Mouse (Mus musculus) intestine, embryonic 14.5 days (tissue): ENCODE results near the gene Rassf4. TPM values are rescaled to one million over a fixed set of nuclear protein-coding genes. Genes with fewer than 3 reads are reported as not detected.

ENCODE experiments used
- ATAC-seq: fragments of 200-750 bp; cut with Nextera tagmentation; replicated peaks from 2 replicates; pipeline ENCODE4 v1.8.0; 2017; ENCODE audit warnings: low read depth, moderate number of reproducible peaks, moderate TSS enrichment, moderate library complexity; ENCODE audit not compliant: low FRiP score, low TSS enrichment
- DNase-seq: peaks from one replicate; pipeline ENCODE4 v3.0.0-alpha.2; 2018; ENCODE audit warnings: low spot score
- H3K27ac ChIP-seq: fragments of 300-500 bp; sonication (generic); 2 replicates; pipeline ENCODE4 v1.5.1; 2014; ENCODE audit warnings: low read depth, mild to moderate bottlenecking, control low read depth
- H3K27me3 ChIP-seq: fragments of 300-500 bp; sonication (generic); replicated peaks from 2 replicates; pipeline ENCODE4 v1.6.1; 2014; ENCODE audit warnings: low read length, control low read depth; ENCODE audit not compliant: control insufficient read depth, insufficient read depth
- H3K36me3 ChIP-seq: fragments of 300-500 bp; sonication (generic); 2 replicates; pipeline ENCODE4 v1.6.1; 2014; ENCODE audit warnings: low read length, control low read depth; ENCODE audit not compliant: control insufficient read depth, insufficient read depth
- H3K4me1 ChIP-seq: fragments of 300-500 bp; sonication (generic); replicated peaks from 2 replicates; pipeline ENCODE4 v1.6.1; 2014; ENCODE audit warnings: low read length, control low read depth, mixed read lengths; ENCODE audit not compliant: control insufficient read depth, insufficient read depth
- H3K4me2 ChIP-seq: fragments of 300-500 bp; sonication (generic); 2 replicates; pipeline ENCODE4 v1.6.1; 2014; ENCODE audit warnings: low read length
- H3K4me3 ChIP-seq: fragments of 300-500 bp; sonication (generic); 2 replicates; pipeline ENCODE4 v1.5.1; 2014; ENCODE audit warnings: low read depth, low read length, control low read depth, mixed read lengths
- H3K9ac ChIP-seq: fragments of 300-500 bp; sonication (generic); 2 replicates; pipeline ENCODE4 v1.6.1; 2014; ENCODE audit warnings: mild to moderate bottlenecking, low read length
- H3K9me3 ChIP-seq: fragments of 300-500 bp; sonication (generic); 2 replicates; pipeline ENCODE4 v1.6.1; 2016; ENCODE audit warnings: low read length, control low read depth; ENCODE audit not compliant: control insufficient read depth
- WGBS: fragments of 180-500 bp; shearing (Covaris S2); extraction: QIAGEN DNeasy Blood & Tissue Kit; methylation state at CpG from one replicate; pipeline ENCODE4 v1.1.7; 2014; 5-methylcytosine and 5-hydroxymethylcytosine counted together
- polyA plus RNA-seq: library from polyadenylated mRNA; unstranded; fragments of >200 nt; fragmentation: Nextera tagmentation; extraction: Ambion mirVana; gene quantifications from 2 replicates; pipeline ENCODE4 v1.2.1, GENCODE M21; 2014

Gene Rassf4
- polyA plus RNA-seq, 1 experiment from 2014 or later: 12.6 TPM

DNA sequence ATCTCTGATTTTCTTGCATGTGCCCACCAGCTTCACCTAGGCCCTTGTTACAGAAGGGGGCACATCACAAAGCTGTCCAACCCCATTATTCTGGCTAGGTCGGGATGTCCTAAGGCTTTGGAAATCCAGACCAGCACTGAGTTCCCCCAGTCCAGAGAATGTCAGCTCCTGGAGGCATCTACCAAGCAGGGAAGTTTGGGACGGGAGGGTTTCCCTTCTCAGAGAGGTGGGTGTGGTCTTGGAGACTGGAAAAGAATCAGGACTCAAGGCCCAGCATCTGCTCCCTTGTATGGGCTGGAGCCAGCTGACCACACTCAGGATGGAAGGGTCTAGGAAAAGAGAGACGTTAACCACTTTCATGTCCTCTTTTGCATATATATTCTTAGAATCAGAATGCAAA lies 20.6 kb downstream of the Rassf4 start:
- ATAC-seq: no peak
- H3K27me3 ChIP-seq: no peaks in the 10 kb centered on the region
- H3K36me3 ChIP-seq: no peaks in the 10 kb centered on the region
- no peak overlapping the region for H3K4me3 ChIP-seq
- WGBS: 73% methylated on average over 3 of the region's 3 CpGs
- H3K27ac ChIP-seq: no peak overlapping the region
- no peak for DNase-seq
- no peak overlapping the region for H3K4me2 ChIP-seq
- no peak overlapping the region for H3K9ac ChIP-seq
- H3K4me1 ChIP-seq: no peaks in the 10 kb centered on the region; the same call in 1 of the 2 replicates
- no peaks in the 10 kb centered on the region for H3K9me3 ChIP-seq

DNA sequence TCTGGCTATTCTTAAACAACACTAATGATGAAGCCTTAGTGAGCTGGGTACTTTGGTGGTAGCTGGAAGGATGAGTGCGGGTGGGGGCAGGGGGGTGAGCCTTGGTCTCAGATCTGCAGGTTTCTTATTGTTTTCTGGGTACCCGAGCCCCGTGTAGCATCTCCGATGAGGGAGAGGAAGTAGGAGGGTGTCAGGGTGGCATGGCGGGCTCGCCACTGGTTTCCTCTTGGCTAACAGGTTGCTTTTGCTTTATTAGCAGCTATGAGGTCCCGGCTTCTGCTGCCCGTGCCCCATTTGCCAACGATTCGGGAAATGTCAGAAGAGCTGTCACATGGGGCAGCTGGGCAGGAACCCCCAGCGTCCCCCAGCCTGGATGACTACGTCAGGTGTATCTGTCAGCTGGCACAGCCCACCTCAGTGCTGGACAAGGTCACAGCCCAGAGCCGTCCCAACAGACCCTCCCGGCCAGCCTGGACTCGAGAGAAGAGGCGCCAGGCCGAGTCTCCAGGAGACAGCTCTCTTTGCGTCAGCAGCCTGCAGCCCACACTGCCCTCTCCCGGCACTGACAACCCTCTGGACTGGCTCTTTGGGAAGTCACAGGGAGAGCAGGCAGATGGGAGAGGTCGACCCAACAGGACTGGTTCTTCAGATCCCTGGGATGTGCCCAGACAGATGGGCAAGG lies 22.2 kb downstream of the Rassf4 start:
- no peak overlapping the region for H3K9ac ChIP-seq

DNA sequence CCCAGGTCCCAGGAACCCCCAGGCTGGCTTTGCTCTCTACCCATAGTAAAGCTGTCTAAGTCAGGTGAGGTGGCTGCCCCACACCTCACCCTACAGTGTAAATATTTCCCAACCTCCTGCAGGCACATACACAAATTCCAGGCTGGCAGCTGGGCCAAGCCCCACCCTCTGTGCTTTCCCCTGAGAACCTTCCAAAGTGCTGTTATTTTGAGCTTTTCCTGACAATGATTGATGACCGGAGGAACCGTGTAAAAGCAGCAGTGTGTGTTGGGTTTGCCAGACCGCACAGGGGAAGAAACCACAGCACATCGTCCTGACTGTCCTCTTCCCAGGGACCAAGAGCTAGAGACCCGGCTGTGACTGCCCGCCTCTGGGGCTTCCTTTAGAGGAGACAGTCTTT lies 23.3 kb downstream of the Rassf4 start, which contains the start of gene Depp1:
Gene Depp1 (plus strand): TSS at position 204 of the 400 bp plus-strand sequence.
- H3K4me2 ChIP-seq: peak within 1 kb of the TSS; percentile 31
- H3K36me3 ChIP-seq: no peaks in the 10 kb centered on the region; the same call in 1 of the 2 replicates
- no peaks in the 10 kb centered on the region; the same call in 1 of the 2 replicates for H3K4me1 ChIP-seq
- H3K27me3 ChIP-seq: no peaks in the 10 kb centered on the region
- no peak within 1 kb of the TSS for H3K27ac ChIP-seq
- WGBS: 11% methylated on average over 6 of the region's 6 CpGs
- 0 out of 2 replicates have a peak within 1 kb of the TSS, but pooled peaks have one; percentile 5 for H3K4me3 ChIP-seq
- ATAC-seq (peak; percentile 45), DNase-seq (no peak)
- H3K9me3 ChIP-seq: no peaks in the 10 kb centered on the region
- no peak within 1 kb of the TSS for H3K9ac ChIP-seq

More for the DNA sequence above, 22.2 kb downstream of the Rassf4 start:
- 63% methylated on average over 20 of the region's 20 CpGs for WGBS
- Histone ChIP-seq H3K27me3 (no peaks in the 10 kb centered on the region), H3K9me3 (no peaks in the 10 kb centered on the region), H3K4me3 (0 out of 2 replicates have a peak overlapping the region, but pooled peaks have one; percentile 5), H3K27ac (no peak overlapping the region), H3K4me1 (no peaks in the 10 kb centered on the region; the same call in 1 of the 2 replicates), H3K4me2 (peak overlapping the region; percentile 18), H3K36me3 (no peaks in the 10 kb centered on the region)
- DNase-seq: no peak
- ATAC-seq: no peak

DNA sequence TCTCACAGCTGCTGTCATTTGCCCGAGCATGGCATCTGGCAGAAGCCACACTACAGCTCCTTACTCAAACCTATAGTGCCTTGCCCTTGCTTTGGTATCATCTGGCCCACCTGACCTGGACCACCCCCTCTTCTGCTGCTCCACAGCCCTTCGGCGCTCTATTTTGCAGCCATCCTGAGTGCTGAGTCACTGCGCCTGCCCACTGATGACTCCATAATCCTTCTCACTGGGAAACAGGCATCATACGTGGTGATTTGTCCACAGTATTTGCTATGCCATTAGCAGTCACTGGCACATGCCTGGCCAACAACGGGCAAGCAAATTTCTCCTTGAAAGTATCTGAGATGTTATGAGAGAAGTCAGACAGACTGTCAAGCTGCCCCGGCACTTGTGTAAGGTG lies 23.9 kb downstream of the Rassf4 start:
- no peak overlapping the region for H3K9ac ChIP-seq
- H3K4me1 ChIP-seq: no peaks in the 10 kb centered on the region; the same call in 1 of the 2 replicates
- 77% methylated on average over 7 of the region's 7 CpGs for WGBS
- DNase-seq (no peak), ATAC-seq (no peak)
- H3K9me3 ChIP-seq: no peaks in the 10 kb centered on the region
- no peak overlapping the region for H3K4me3 ChIP-seq
- no peaks in the 10 kb centered on the region; the same call in 1 of the 2 replicates for H3K36me3 ChIP-seq
- no peaks in the 10 kb centered on the region for H3K27me3 ChIP-seq
- no peak overlapping the region for H3K4me2 ChIP-seq
- no peak overlapping the region for H3K27ac ChIP-seq

DNA sequence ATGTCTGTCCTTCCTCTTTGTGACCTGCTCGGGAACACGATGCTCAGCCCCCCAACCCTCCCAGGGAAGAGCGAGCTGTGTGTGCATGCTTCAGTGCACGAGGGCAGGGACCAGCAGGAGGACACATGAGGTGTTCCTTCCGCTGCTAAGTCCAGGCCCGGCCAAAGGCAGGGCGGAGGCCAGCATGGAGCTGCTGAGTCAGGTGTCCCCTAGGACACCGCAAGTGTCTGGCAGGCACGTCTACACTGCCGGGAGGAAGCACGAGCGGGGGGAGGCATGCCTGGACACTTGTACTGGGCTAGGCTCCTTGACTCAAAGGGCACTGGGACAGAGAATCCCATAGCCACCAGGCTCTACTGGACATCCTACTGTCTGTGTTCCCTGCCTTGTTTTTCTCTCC lies 26.0 kb downstream of the Rassf4 start:
- no peak overlapping the region for H3K4me2 ChIP-seq
- H3K4me1 ChIP-seq: no peaks in the 10 kb centered on the region; the same call in 1 of the 2 replicates
- no peak overlapping the region for H3K9ac ChIP-seq
- no peaks in the 10 kb centered on the region for H3K27me3 ChIP-seq
- no peak overlapping the region for H3K27ac ChIP-seq
- no peak for DNase-seq
- no peak for ATAC-seq
- no peaks in the 10 kb centered on the region for H3K9me3 ChIP-seq
- H3K36me3 ChIP-seq: no peaks in the 10 kb centered on the region; the same call in 1 of the 2 replicates
- WGBS: 84% methylated on average over 12 of the region's 12 CpGs
- no peak overlapping the region for H3K4me3 ChIP-seq

DNA sequence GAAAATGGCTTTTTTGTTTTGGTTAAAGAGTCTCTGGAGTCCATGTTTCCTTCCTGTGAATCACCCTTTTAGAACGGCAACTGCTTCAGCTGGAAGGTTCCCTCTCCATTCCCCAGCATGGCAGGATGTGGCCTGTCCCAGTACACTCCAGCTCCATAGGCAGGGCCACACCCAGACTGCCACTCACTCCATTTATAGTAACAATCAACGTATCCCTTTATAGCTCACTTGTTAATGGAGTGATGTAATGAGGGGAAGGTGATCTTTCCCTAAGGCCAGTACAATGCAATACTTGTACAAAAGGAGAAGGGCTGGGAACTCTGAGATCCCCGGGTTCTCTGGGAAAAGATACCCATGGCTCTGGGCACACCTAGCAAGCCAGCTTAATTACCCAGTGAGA lies 29.4 kb downstream of the Rassf4 start:
- 61% methylated on average over 3 of the region's 3 CpGs for WGBS
- Histone ChIP-seq H3K36me3 (no peaks in the 10 kb centered on the region; the same call in 1 of the 2 replicates), H3K9ac (no peak overlapping the region), H3K27ac (no peak overlapping the region), H3K4me1 (no peaks in the 10 kb centered on the region), H3K9me3 (no peaks in the 10 kb centered on the region), H3K27me3 (no peaks in the 10 kb centered on the region), H3K4me3 (no peak overlapping the region), H3K4me2 (no peak overlapping the region)
- no peak for DNase-seq
- no peak for ATAC-seq

DNA sequence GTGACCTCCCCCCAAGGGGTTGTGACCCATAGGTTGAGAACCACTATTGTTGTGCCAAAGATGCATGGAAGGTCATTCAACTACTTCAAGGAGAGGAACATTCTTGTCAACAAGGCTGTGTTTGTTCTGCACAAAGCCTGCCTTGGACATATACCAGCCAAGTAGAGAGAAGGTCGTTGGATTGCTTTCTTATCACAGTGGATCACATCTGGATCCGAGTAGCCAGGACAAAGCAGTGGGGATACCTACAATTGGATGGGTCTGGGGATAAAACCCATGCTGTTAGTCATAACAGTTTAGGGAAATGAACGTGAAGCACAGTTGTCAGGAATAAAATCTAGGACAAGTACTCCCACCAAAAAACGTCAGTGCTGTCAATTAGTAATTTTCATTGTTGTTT lies 29.9 kb downstream of the Rassf4 start:
- H3K4me3 ChIP-seq: no peak overlapping the region
- no peak overlapping the region for H3K9ac ChIP-seq
- DNase-seq: no peak
- ATAC-seq: no peak
- WGBS: 64% methylated on average over 4 of the region's 4 CpGs
- no peaks in the 10 kb centered on the region; the same call in 1 of the 2 replicates for H3K36me3 ChIP-seq
- H3K27ac ChIP-seq: no peak overlapping the region
- H3K4me1 ChIP-seq: no peaks in the 10 kb centered on the region
- no peaks in the 10 kb centered on the region for H3K27me3 ChIP-seq
- no peak overlapping the region for H3K4me2 ChIP-seq
- no peaks in the 10 kb centered on the region for H3K9me3 ChIP-seq

DNA sequence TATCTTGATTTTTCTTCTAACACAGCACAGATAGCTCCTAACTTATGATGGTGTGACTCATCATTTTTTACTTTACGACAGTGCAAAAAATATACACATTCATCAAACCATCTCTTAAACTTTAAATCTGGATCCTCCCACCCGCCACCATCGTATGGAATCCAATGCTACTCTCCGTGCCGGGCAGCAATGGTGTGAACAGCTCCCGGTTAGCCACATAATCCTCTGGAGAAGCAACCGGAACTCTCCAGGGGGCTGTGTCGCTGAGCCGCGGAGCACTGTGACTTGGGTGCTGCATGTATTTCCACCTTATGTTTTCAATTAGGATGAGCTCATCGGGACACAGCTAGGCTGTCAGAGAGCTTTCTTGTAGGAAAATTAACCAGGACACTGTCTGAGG lies 30.8 kb downstream of the Rassf4 start:
- WGBS: 79% methylated on average over 11 of the region's 11 CpGs
- Histone ChIP-seq H3K4me2 (no peak overlapping the region), H3K4me1 (no peaks in the 10 kb centered on the region), H3K36me3 (no peaks in the 10 kb centered on the region; the same call in 1 of the 2 replicates), H3K4me3 (no peak overlapping the region), H3K27ac (no peak overlapping the region), H3K27me3 (no peaks in the 10 kb centered on the region), H3K9ac (no peak overlapping the region), H3K9me3 (no peaks in the 10 kb centered on the region)
- DNase-seq (no peak), ATAC-seq (no peak)

DNA sequence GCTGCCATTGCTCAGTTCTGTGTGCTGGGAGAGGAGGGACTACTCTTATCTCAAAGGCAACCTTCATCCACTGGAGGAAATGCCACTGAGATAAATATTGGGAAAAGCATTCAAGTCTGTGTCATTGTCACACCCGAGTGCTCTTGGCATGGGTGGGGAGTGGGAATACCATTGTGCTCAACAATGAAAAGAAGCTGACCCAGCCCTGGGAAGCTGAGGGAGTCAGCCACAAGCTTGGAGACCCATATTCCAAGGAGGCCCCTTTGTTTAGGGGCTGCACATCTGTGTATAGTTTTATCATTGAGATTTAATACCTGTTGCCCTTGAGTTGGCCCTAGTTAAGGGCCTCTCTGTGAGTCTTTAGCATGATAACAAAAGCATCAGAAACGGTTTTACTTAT lies 34.1 kb downstream of the Rassf4 start:
- Histone ChIP-seq H3K27ac (no peak overlapping the region), H3K4me3 (no peak overlapping the region), H3K4me2 (no peak overlapping the region), H3K9me3 (no peaks in the 10 kb centered on the region), H3K36me3 (no peaks in the 10 kb centered on the region), H3K9ac (no peak overlapping the region), H3K27me3 (no peaks in the 10 kb centered on the region), H3K4me1 (no peaks in the 10 kb centered on the region)
- DNase-seq (no peak), ATAC-seq (no peak)
- 74% methylated on average over 2 of the region's 2 CpGs for WGBS
